Comparison of ENCODE assay signal across 20 mouse cellular contexts in genomic region chr14:99418970-99419369, GRCm38 (mm10).
DNase-seq lines count a peak whose midpoint lies in the region; ATAC-seq and TF ChIP-seq lines count a peak whose summit lies in the region.
"Had no signal": no experiment of that assay in that cellular context is flagged by ENCODE, and none has a peak within 500 bp of the region (broad histone marks: within the 10 kb centered on the region; RNA-seq: fewer than 3 reads in every experiment).

No protein-coding gene starts in this region.

- DNase-seq in spleen, adult 2 months (ENCODE audit: low read depth in 1 of 2, low spot score in 2 of 2), result peak; percentile 2 to 3
- no peak for DNase-seq in spleen, postnatal 10 days (ENCODE audit: low spot score in 2 of 2)
- peak; percentile 57 for DNase-seq in naive thymus-derived CD4-positive, alpha-beta T cell, adult 2 months (ENCODE audit: low read depth)
- DNase-seq in thymus, postnatal 4 days, result peak; percentile 14
- DNase-seq in liver, result no peak
- no peak for DNase-seq in adrenal gland, adult (ENCODE audit: inconsistent age in 2 of 2, low spot score in 1 of 2)
- DNase-seq in frontal cortex, adult 2 months (ENCODE audit: extremely low spot score in 1 of 2, low spot score in 1 of 2), result no peak
- DNase-seq: adrenal gland, postnatal 14 days; cerebellum, adult 11 months; cerebellum, postnatal 25 days; gastrocnemius, adult 2 months; midbrain, embryonic 14.5 days; right cerebral cortex, postnatal 4 days had no signal

- no peak for TF ChIP-seq CTCF in spleen, adult 2 months (IDR thresholded peaks at IDR 0.05; ENCODE audit: extremely low read depth, insufficient read depth, insufficient read length, insufficient replicate concordance)

- ATAC-seq in activated CD4-positive, CD25-positive, alpha-beta regulatory T cell, adult 4 months, result peak; percentile 80
- ATAC-seq: intestine, postnatal 0 days; lung, postnatal 0 days had no signal

- H3K27me3 ChIP-seq in spleen, adult 2 months (ENCODE audit: control insufficient read depth, insufficient read depth, low read length), result no peaks in the 10 kb centered on the region
- H3K27me3 ChIP-seq: heart, embryonic 13.5 days; hindbrain, embryonic 15.5 days; liver, embryonic 15.5 days had no signal

- no peak overlapping the region for H3K4me3 ChIP-seq in spleen, adult 2 months (ENCODE audit: extremely low read depth, insufficient read depth, insufficient read length)
- H3K4me3 ChIP-seq: forebrain, embryonic 10.5 days; gastrocnemius, adult 2 months; heart, embryonic 13.5 days; hindbrain, embryonic 15.5 days; liver, embryonic 15.5 days had no signal

- H3K27ac ChIP-seq in spleen, adult 2 months (ENCODE audit: insufficient read depth, low read length), result no peak overlapping the region
- H3K27ac ChIP-seq: forebrain, embryonic 10.5 days; gastrocnemius, adult 2 months; heart, embryonic 13.5 days; hindbrain, embryonic 15.5 days; liver, embryonic 15.5 days had no signal

- no peak for TF ChIP-seq POLR2A in spleen, adult 2 months (IDR thresholded peaks at IDR 0.05; ENCODE audit: low read depth, low read length)

- 26% methylated on average over 5 of the region's 5 CpGs for WGBS in spleen, adult 2 months

- no peaks in the 10 kb centered on the region for H3K4me1 ChIP-seq in spleen, adult 2 months (ENCODE audit: control insufficient read depth, insufficient read depth, insufficient read length)
- H3K4me1 ChIP-seq: forebrain, embryonic 10.5 days; hindbrain, embryonic 15.5 days; liver, embryonic 15.5 days had no signal

- no peaks in the 10 kb centered on the region for H3K36me3 ChIP-seq in spleen, adult 2 months (ENCODE audit: control insufficient read depth, insufficient read depth, low read length)
- H3K36me3 ChIP-seq: forebrain, embryonic 10.5 days; heart, embryonic 13.5 days; hindbrain, embryonic 15.5 days; liver, embryonic 15.5 days had no signal

Comparison
In these comparisons a context has a peak if more than half of its experiments do, and no peak if none do; other contexts are left out.
1. DNase-seq: peak in spleen, adult 2 months (2 of 2), naive thymus-derived CD4-positive, alpha-beta T cell, adult 2 months (single experiment) and thymus, postnatal 4 days (single experiment); none in spleen, postnatal 10 days (0 of 2), liver (single experiment), adrenal gland, adult (0 of 2) and frontal cortex, adult 2 months (0 of 2).